Mouse (Mus musculus): ENCODE measurements around the gene Ptprcap. TPM values are rescaled to one million over a fixed set of nuclear protein-coding genes. Genes with fewer than 3 reads are reported as not detected.

Ptprcap gene
- polyA plus RNA-seq, 1 experiment from 2014 or later, result 0.92 TPM

- no peaks in the 10 kb centered on the region for H3K36me3 ChIP-seq (ENCODE audit: control insufficient read depth, insufficient read depth, low read length)
- H3K9me3 ChIP-seq (ENCODE audit: control insufficient read depth, low read length), result no peaks in the 10 kb centered on the region
- DNase-seq (ENCODE audit: low spot score), result no peak
- no peak for ATAC-seq (ENCODE audit: insufficient read depth, low FRiP score, low TSS enrichment)
- H3K27ac ChIP-seq (ENCODE audit: low read depth, low read length), result no peak overlapping the region
- H3K4me2 ChIP-seq (ENCODE audit: low read depth), result no peak overlapping the region
- H3K27me3 ChIP-seq (ENCODE audit: control insufficient read depth, insufficient read depth, low read length), result no peaks in the 10 kb centered on the region
- no peak overlapping the region for H3K4me3 ChIP-seq (ENCODE audit: low read depth, low read length)
- WGBS, result 93% methylated on average over 18 of the region's 18 CpGs
- no peaks in the 10 kb centered on the region for H3K4me1 ChIP-seq (ENCODE audit: control insufficient read depth, insufficient read depth, low read length)
- H3K9ac ChIP-seq (ENCODE audit: low read length), result no peak overlapping the region
These were observed 10.8 kb upstream of the Ptprcap start for GRCm38 (mm10) chr19:4142416-4143173.

- no peak for ATAC-seq (ENCODE audit: insufficient read depth, low FRiP score, low TSS enrichment)
- Histone ChIP-seq H3K4me1 (ENCODE audit: control insufficient read depth, insufficient read depth, low read length) (no peaks in the 10 kb centered on the region), H3K27me3 (ENCODE audit: control insufficient read depth, insufficient read depth, low read length) (no peaks in the 10 kb centered on the region), H3K36me3 (ENCODE audit: control insufficient read depth, insufficient read depth, low read length) (no peaks in the 10 kb centered on the region), H3K4me2 (ENCODE audit: low read depth) (no peak within 1 kb of the TSS), H3K4me3 (ENCODE audit: low read depth, low read length) (no peak within 1 kb of the TSS), H3K27ac (ENCODE audit: low read depth, low read length) (no peak within 1 kb of the TSS), H3K9ac (ENCODE audit: low read length) (no peak within 1 kb of the TSS), H3K9me3 (ENCODE audit: control insufficient read depth, low read length) (no peaks in the 10 kb centered on the region)
- WGBS, result 85% methylated on average over 7 of the region's 7 CpGs
- DNase-seq (ENCODE audit: low spot score), result no peak
These were observed 9.6 kb upstream of the Ptprcap start, which contains the start of gene Cabp4 for GRCm38 (mm10) chr19:4143759-4144268. Gene Cabp4, minus strand, starts transcription at chr19:4144033.

- H3K27me3 ChIP-seq (ENCODE audit: control insufficient read depth, insufficient read depth, low read length), result no peaks in the 10 kb centered on the region
- WGBS, result 84% methylated on average over 16 of the region's 16 CpGs
- H3K27ac ChIP-seq (ENCODE audit: low read depth, low read length), result no peak overlapping the region
- H3K9me3 ChIP-seq (ENCODE audit: control insufficient read depth, low read length), result no peaks in the 10 kb centered on the region
- peaks cover 8% of the 10 kb centered on the region for H3K4me1 ChIP-seq (ENCODE audit: control insufficient read depth, insufficient read depth, low read length)
- H3K4me2 ChIP-seq (ENCODE audit: low read depth), result no peak overlapping the region
- ATAC-seq (ENCODE audit: insufficient read depth, low FRiP score, low TSS enrichment), result no peak
- no peak for DNase-seq (ENCODE audit: low spot score)
- no peak overlapping the region for H3K4me3 ChIP-seq (ENCODE audit: low read depth, low read length)
- no peak overlapping the region for H3K9ac ChIP-seq (ENCODE audit: low read length)
- H3K36me3 ChIP-seq (ENCODE audit: control insufficient read depth, insufficient read depth, low read length), result no peaks in the 10 kb centered on the region
These were observed 8.6 kb upstream of the Ptprcap start for GRCm38 (mm10) chr19:4144550-4145498.

GRCm38 (mm10) chr19:4145936-4146335 is 7.5 kb upstream of the Ptprcap start:
- Histone ChIP-seq H3K27me3 (ENCODE audit: control insufficient read depth, insufficient read depth, low read length) (no peaks in the 10 kb centered on the region), H3K4me1 (ENCODE audit: control insufficient read depth, insufficient read depth, low read length) (peaks cover 8% of the 10 kb centered on the region), H3K9ac (ENCODE audit: low read length) (no peak overlapping the region), H3K4me2 (ENCODE audit: low read depth) (no peak overlapping the region), H3K4me3 (ENCODE audit: low read depth, low read length) (no peak overlapping the region), H3K27ac (ENCODE audit: low read depth, low read length) (no peak overlapping the region), H3K9me3 (ENCODE audit: control insufficient read depth, low read length) (no peaks in the 10 kb centered on the region), H3K36me3 (ENCODE audit: control insufficient read depth, insufficient read depth, low read length) (no peaks in the 10 kb centered on the region; the same call in 1 of the 2 replicates)
- WGBS, result 88% methylated on average over 5 of the region's 5 CpGs
- no peak for DNase-seq (ENCODE audit: low spot score)
- no peak for ATAC-seq (ENCODE audit: insufficient read depth, low FRiP score, low TSS enrichment)

- H3K9ac ChIP-seq (ENCODE audit: low read length), result no peak overlapping the region
- H3K9me3 ChIP-seq (ENCODE audit: control insufficient read depth, low read length), result no peaks in the 10 kb centered on the region
- DNase-seq (ENCODE audit: low spot score) (no peak), ATAC-seq (ENCODE audit: insufficient read depth, low FRiP score, low TSS enrichment) (no peak)
- H3K4me3 ChIP-seq (ENCODE audit: low read depth, low read length), result no peak overlapping the region
- peaks cover 8% of the 10 kb centered on the region for H3K4me1 ChIP-seq (ENCODE audit: control insufficient read depth, insufficient read depth, low read length)
- H3K36me3 ChIP-seq (ENCODE audit: control insufficient read depth, insufficient read depth, low read length), result peaks cover 3% of the 10 kb centered on the region; the same call in 1 of the 2 replicates
- H3K27ac ChIP-seq (ENCODE audit: low read depth, low read length), result no peak overlapping the region
- WGBS, result 64% methylated on average over 12 of the region's 12 CpGs
- H3K4me2 ChIP-seq (ENCODE audit: low read depth), result no peak overlapping the region
- H3K27me3 ChIP-seq (ENCODE audit: control insufficient read depth, insufficient read depth, low read length), result no peaks in the 10 kb centered on the region
These were observed 6.9 kb upstream of the Ptprcap start for GRCm38 (mm10) chr19:4146366-4147021.

- H3K4me3 ChIP-seq (ENCODE audit: low read depth, low read length), result no peak overlapping the region
- ATAC-seq (ENCODE audit: insufficient read depth, low FRiP score, low TSS enrichment) (no peak), DNase-seq (ENCODE audit: low spot score) (no peak)
- no peak overlapping the region for H3K4me2 ChIP-seq (ENCODE audit: low read depth)
- H3K27me3 ChIP-seq (ENCODE audit: control insufficient read depth, insufficient read depth, low read length), result no peaks in the 10 kb centered on the region
- peaks cover 8% of the 10 kb centered on the region for H3K4me1 ChIP-seq (ENCODE audit: control insufficient read depth, insufficient read depth, low read length)
- H3K36me3 ChIP-seq (ENCODE audit: control insufficient read depth, insufficient read depth, low read length), result peaks cover 3% of the 10 kb centered on the region; the same call in 1 of the 2 replicates
- no peak overlapping the region for H3K27ac ChIP-seq (ENCODE audit: low read depth, low read length)
- H3K9me3 ChIP-seq (ENCODE audit: control insufficient read depth, low read length), result no peaks in the 10 kb centered on the region
- no peak overlapping the region for H3K9ac ChIP-seq (ENCODE audit: low read length)
- WGBS, result 61% methylated on average over 3 of the region's 3 CpGs
These were observed 6.4 kb upstream of the Ptprcap start for GRCm38 (mm10) chr19:4147022-4147405.

GRCm38 (mm10) chr19:4147782-4148490 is 5.5 kb upstream of the Ptprcap start:
- no peak overlapping the region for H3K27ac ChIP-seq (ENCODE audit: low read depth, low read length)
- H3K27me3 ChIP-seq (ENCODE audit: control insufficient read depth, insufficient read depth, low read length), result no peaks in the 10 kb centered on the region
- peak overlapping the region; percentile 80 for H3K4me3 ChIP-seq (ENCODE audit: low read depth, low read length)
- H3K4me2 ChIP-seq (ENCODE audit: low read depth), result peak overlapping the region; percentile 64
- no peak for ATAC-seq (ENCODE audit: insufficient read depth, low FRiP score, low TSS enrichment)
- WGBS, result 39% methylated on average over 9 of the region's 9 CpGs
- peaks cover 8% of the 10 kb centered on the region for H3K4me1 ChIP-seq (ENCODE audit: control insufficient read depth, insufficient read depth, low read length)
- H3K9ac ChIP-seq (ENCODE audit: low read length), result 0 out of 2 replicates have a peak overlapping the region, but pooled peaks have one; percentile 2
- H3K9me3 ChIP-seq (ENCODE audit: control insufficient read depth, low read length), result no peaks in the 10 kb centered on the region
- peaks cover 3% of the 10 kb centered on the region; the same call in 1 of the 2 replicates for H3K36me3 ChIP-seq (ENCODE audit: control insufficient read depth, insufficient read depth, low read length)
- no peak for DNase-seq (ENCODE audit: low spot score)

- H3K9ac ChIP-seq (ENCODE audit: low read length), result peak within 1 kb of the TSS; percentile 78
- ATAC-seq (ENCODE audit: insufficient read depth, low FRiP score, low TSS enrichment), result peak; percentile 97
- peak; percentile 95 for DNase-seq (ENCODE audit: low spot score)
- peak within 1 kb of the TSS; percentile 64 for H3K4me2 ChIP-seq (ENCODE audit: low read depth)
- H3K4me3 ChIP-seq (ENCODE audit: low read depth, low read length), result peak within 1 kb of the TSS; percentile 80
- H3K9me3 ChIP-seq (ENCODE audit: control insufficient read depth, low read length), result no peaks in the 10 kb centered on the region
- H3K36me3 ChIP-seq (ENCODE audit: control insufficient read depth, insufficient read depth, low read length), result peaks cover 3% of the 10 kb centered on the region; the same call in 1 of the 2 replicates
- no peak within 1 kb of the TSS; the same call in 1 of the 2 replicates for H3K27ac ChIP-seq (ENCODE audit: low read depth, low read length)
- peaks cover 8% of the 10 kb centered on the region for H3K4me1 ChIP-seq (ENCODE audit: control insufficient read depth, insufficient read depth, low read length)
- no peaks in the 10 kb centered on the region for H3K27me3 ChIP-seq (ENCODE audit: control insufficient read depth, insufficient read depth, low read length)
- WGBS, result under 1% methylated on average over 27 of the region's 33 CpGs
These were observed 5.0 kb upstream of the Ptprcap start, which contains the start of gene Coro1b for GRCm38 (mm10) chr19:4148491-4148806. Gene Coro1b, plus strand, starts transcription at chr19:4148619.
